Mouse (Mus musculus) cerebellum, adult 9-10 months (tissue): ENCODE results near the gene Trpc4.

ENCODE experiments used
- DNase-seq: peaks from one replicate; pipeline ENCODE4 v3.0.0; 2022

The Trpc4 gene

GRCm38 (mm10) chr3:54155639-54156315, at the start of gene Trpc4:
TSS of gene Trpc4 (plus strand) at chr3:54156035.
- no peak for DNase-seq

- no peak for DNase-seq
These were observed 44.3 kb upstream of the Trpc4 start for GRCm38 (mm10) chr3:54111489-54111888.

- no peak for DNase-seq
These were observed 20.5 kb upstream of the Trpc4 start for GRCm38 (mm10) chr3:54135376-54135775.

GRCm38 (mm10) chr3:54141376-54141775, 14.5 kb upstream of the Trpc4 start:
- DNase-seq: no peak

- DNase-seq: no peak
These were observed 794 bp upstream of the Trpc4 start for GRCm38 (mm10) chr3:54154844-54155638.

- DNase-seq: no peak
These were observed 623 bp downstream of the Trpc4 start for GRCm38 (mm10) chr3:54156316-54157000.

GRCm38 (mm10) chr3:54170701-54171100, 14.9 kb downstream of the Trpc4 start:
- no peak for DNase-seq

- DNase-seq: no peak
These were observed 21.5 kb downstream of the Trpc4 start for GRCm38 (mm10) chr3:54177296-54177695.

GRCm38 (mm10) chr3:54190932-54191668, 35.3 kb downstream of the Trpc4 start:
- no peak for DNase-seq

- DNase-seq: no peak
These were observed 45.4 kb downstream of the Trpc4 start for GRCm38 (mm10) chr3:54201231-54201630.

- DNase-seq: no peak
These were observed 48.6 kb downstream of the Trpc4 start for GRCm38 (mm10) chr3:54204386-54204785.

GRCm38 (mm10) chr3:54210112-54210511, 54.3 kb downstream of the Trpc4 start:
- DNase-seq: no peak

- DNase-seq: no peak
These were observed 55.6 kb downstream of the Trpc4 start for GRCm38 (mm10) chr3:54211441-54211840.

GRCm38 (mm10) chr3:54222549-54222948, 66.7 kb downstream of the Trpc4 start:
- DNase-seq: no peak

GRCm38 (mm10) chr3:54228463-54228862, 72.6 kb downstream of the Trpc4 start:
- no peak for DNase-seq

GRCm38 (mm10) chr3:54238891-54239290, 83.1 kb downstream of the Trpc4 start:
- no peak for DNase-seq

- no peak for DNase-seq
These were observed 83.6 kb downstream of the Trpc4 start for GRCm38 (mm10) chr3:54239426-54239825.

- DNase-seq: no peak
These were observed 87.3 kb downstream of the Trpc4 start for GRCm38 (mm10) chr3:54243136-54243535.

GRCm38 (mm10) chr3:54244729-54245465, 89.1 kb downstream of the Trpc4 start:
- no peak for DNase-seq

GRCm38 (mm10) chr3:54246416-54246815, 90.6 kb downstream of the Trpc4 start:
- DNase-seq: no peak

GRCm38 (mm10) chr3:54249311-54249710, 93.5 kb downstream of the Trpc4 start:
- DNase-seq: no peak

GRCm38 (mm10) chr3:54266943-54267342, 111.1 kb downstream of the Trpc4 start:
- no peak for DNase-seq
